Mouse (Mus musculus): ENCODE results near the gene Bloc1s6. TPM values are rescaled to one million over a fixed set of nuclear protein-coding genes. Genes with fewer than 3 reads are reported as not detected.

Gene Bloc1s6
- total RNA-seq, 4 experiments from 2014 or later = 27.0 to 39.2 (median 29.5) TPM

DNA sequence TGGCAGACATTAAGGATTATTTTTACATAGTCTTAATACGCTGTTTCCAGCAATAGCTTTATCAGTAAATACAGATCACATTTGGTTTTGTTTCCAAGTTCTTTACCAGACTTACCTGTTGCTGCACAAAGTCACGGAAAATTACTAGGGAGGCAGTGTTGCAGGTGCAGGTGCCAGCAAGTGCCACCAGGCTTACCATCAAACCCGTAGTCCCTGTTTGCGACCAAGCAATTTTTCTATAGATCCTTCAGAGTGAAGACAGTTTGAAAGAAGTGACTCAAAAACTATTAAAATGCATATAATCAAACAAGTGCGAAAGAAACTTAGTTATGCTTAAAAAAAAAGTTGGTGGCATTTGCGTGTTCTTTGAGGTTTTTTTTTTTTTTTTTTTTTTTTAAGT lies 26.2 kb downstream of the Bloc1s6 start:
- DNase-seq (ENCODE audit: low spot score in 2 of 2) = no peak

DNA sequence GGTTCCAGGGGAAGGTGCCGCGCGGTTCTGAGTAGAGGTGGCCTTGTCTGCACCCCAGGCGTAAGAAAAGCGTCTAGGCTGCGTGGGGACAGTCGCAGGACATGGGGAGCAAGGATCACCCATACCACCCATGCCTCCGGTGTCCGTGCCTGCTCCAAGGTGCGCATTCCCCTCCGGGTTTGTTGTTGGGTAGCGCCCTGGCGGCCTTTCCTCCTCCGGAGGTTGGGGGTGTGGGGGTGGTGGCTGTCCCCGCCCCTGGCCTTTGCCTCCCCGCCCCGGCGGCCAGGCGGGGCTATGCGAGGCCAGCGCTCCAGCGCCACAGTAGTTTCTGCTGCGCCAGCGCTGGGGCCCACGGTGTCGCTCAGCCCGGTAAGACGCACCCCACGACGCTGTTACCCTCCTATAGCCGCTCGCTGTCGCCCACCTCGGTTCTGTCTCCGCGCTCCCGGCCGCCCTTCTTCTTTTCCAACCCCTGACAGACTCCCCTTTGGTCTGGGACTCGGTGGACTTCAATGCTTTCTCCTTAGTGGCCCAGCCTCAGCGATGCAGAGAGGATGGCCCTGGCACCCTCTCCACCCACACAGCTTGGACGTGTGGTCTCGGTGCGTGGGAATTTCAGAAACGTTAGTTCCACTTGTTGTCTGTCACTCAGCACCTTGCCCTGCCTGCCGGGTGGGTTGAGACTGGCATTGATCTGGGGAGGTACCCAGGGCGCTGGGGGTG lies 26.9 kb downstream of the Bloc1s6 start, which contains the start of gene Sqor:
TSS of gene Sqor (plus strand) at position 167 of the 723 bp plus-strand sequence.
- DNase-seq (ENCODE audit: low spot score in 2 of 2) = peak; percentile 8 to 13

DNA sequence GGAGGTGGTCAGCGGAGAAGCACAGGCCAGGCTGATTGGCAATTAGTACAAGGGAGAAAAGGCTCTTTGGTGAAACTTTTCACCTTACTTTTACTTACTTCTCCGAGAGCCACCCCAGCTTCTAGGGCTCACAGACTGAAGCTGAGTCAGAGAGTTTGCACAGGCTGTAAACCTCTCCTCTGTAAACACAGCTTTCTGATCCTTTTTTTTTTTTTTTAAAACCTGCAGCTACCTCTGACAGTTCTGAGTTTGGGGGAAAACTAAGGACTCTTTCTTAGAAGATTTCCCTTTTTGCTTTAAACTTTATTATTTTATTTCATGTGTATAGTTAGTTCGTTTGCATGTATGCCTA lies 27.5 kb downstream of the Bloc1s6 start:
- no peak for DNase-seq (ENCODE audit: low spot score in 2 of 2)

DNA sequence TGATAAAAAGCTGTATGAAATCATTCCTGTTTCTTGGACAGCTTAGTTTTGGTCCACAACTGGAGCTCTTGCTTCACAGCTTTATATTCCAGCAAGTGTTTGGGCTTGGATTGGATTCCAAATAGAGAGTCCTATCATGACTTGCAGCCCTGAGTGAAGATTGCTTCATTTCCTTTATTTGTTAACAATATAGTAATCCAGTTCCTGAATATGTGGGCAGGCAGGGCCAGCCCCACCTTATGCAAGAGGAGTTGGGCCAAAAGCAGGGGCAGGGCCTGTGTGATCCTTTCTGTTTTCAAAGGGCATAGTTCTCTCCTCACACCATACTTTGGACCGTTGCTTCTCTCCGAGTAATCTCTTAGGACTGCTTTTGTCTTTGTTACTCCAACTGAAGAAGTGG lies 32.7 kb downstream of the Bloc1s6 start:
- DNase-seq (ENCODE audit: low spot score in 2 of 2) = no peak

DNA sequence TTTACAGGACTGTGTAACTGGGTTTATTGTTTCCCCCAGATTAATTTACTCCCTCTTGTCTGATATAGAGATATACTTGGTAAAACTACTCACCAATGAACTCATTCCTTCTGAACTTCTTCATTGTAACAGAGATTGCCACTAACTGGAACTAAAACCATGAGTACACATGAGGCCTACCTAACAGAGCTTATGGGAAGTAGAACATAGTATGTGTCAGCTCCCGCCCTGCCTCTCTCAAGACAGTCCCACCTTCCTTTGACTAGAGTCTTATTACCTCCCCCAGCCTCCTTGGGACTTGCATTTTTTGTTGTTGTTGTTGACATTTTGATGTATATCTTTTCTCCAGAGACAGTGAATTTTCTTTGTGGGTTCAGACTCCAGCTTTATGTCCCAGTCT lies 34.6 kb downstream of the Bloc1s6 start:
- DNase-seq (ENCODE audit: low spot score in 2 of 2) = no peak

DNA sequence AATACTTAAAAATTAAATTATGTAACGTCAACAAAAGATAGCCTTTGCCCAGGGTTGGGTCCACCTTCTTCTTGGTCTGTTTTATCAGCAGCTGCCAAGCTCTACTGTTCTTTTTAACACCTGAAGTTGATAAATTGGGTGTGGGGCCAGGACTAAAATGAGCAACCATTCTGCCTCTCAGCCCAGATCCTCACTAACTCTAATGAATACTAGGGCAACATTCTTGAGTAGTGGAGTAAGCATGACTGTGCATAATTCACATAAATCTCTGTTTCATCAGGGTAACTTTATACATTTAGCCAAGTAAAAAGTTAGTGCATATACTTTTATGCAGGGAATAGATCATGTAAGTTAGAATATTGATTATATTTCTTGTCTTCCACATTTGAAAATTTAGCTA lies 37.2 kb downstream of the Bloc1s6 start:
- no peak for DNase-seq (ENCODE audit: low spot score in 2 of 2)

DNA sequence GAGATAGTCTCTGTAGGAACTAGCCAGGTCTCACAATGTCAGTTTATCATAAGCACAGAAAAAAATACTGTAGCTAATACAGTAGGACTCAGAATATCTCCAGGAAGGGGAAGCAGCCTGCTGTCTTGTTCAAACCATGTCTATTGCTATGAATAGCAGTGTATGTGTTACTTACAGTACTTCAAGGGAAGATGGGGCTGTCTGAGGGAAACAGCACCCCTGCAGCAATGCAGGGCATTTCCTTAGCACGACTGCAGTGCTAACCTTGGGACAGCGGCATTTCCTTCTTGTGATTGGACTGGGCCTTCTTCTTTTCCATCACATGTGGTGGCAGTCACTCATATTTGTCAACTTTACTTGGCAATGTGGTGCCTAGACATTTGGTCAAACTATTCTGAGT lies 38.5 kb downstream of the Bloc1s6 start:
- no peak for DNase-seq (ENCODE audit: low spot score in 2 of 2)

DNA sequence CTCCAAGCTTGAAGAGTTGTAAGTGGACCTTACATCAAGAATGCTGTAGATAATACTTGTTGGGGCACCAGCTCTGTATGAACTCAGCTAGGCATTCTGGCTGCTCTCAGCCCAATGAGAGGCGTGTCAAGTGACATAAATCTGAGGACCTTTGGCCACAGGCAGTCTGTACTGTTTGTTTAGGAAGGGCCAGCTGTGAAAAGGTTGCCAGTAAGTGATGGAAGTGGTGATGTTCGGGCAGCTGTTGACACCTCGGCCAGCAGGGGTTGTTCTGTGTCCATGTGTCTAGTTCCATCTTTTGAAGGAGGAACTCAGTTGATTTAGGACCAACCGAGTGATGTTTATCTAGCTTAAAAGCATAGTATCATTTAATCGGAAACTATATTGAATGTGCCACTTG lies 41.7 kb downstream of the Bloc1s6 start:
- no peak for DNase-seq (ENCODE audit: low spot score in 2 of 2)

DNA sequence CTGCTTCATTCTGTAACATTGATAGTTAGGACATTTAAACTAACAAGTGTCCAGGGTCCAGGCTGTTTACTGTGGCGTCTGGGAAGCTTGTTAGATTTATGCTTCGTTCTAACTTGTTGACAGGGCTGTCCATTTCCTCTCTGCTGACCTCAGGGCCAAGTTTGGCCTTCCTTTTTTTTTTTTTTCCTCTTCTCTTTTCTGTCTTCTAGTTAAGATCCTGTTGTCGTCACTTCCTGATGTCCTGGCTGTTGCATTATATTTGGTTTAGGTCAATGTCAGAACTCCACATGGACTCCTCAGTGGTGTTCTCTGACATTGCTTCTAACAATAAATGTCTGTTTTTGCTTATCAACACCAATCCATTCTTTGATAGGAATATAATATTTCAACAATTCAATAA lies 42.1 kb downstream of the Bloc1s6 start:
- DNase-seq (ENCODE audit: low spot score in 2 of 2) = no peak

DNA sequence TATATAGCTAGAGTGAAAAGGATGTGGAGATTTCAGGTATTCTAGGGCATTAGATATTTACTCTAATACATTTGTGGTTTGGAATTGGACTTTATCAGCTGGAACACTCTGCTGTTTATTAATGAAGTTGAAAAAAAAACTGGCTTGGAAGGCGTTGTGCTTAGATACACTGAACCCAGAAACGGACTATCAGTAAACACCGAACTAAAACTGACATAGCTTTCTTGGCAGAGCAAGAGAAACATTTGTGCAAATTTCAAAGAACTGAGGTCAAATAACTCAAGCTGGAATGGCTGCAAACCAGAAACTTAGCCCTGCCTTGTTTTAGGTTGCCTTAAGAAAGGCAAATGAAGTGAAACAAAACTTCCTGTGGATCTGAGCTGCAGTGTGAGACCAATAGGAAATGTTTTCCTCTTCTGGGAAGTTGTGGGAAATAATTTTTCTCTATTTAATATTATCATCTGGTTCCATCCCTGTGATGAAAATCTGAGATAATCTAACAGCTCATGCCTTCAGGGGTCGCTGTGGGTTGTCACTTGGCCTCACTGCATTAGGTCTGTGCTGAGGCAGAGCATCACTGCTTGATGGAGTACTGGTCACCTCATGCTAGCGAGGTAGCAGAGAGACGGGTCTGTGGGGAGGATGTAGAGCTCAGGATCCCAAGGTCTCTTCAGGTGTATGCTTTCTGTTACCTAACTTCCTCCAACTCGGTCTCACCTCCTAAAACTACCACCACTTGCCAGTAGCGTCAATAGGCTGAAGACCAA lies 43.5 kb downstream of the Bloc1s6 start:
- no peak for DNase-seq (ENCODE audit: low spot score in 2 of 2)

DNA sequence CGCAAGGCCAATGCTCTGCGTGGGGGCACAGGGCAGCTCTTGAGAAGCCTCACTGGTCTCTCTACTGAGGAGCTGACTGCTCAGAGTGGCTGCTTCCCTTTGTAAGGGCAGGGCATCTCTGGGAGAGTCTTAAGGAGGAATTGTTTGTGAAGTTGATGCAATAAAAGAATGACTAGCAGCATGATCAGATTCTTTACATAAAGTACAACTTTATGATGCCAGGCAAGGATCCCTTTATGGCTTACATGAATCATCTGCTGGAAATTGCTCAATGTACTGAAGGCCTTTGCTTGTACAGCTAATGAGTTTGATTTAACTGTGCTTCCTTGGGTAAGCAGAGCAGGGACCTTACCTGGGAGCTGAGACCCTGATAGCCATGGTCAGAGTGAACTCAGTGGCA lies 45.4 kb downstream of the Bloc1s6 start:
- DNase-seq (ENCODE audit: low spot score in 2 of 2) = no peak

DNA sequence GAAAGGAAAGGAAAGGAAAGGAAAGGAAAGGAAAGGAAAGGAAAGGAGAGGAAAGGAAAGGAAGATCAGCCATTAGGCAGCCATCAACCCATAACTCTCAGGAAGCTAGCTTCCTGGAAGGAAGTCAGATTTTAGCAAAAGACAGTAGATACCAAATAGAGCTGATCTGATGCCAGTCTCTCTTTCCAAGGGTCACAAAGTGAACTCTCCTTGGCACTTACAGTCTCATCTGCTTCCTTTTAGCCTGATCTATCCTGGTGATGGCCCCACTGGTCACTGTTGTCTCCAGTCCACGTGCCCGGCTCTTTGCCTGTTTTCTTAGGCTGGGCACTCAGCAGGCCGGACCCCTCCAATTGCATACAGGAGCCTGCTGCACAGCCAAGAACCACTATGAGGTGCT lies 46.4 kb downstream of the Bloc1s6 start:
- no peak for DNase-seq (ENCODE audit: low spot score in 2 of 2)

DNA sequence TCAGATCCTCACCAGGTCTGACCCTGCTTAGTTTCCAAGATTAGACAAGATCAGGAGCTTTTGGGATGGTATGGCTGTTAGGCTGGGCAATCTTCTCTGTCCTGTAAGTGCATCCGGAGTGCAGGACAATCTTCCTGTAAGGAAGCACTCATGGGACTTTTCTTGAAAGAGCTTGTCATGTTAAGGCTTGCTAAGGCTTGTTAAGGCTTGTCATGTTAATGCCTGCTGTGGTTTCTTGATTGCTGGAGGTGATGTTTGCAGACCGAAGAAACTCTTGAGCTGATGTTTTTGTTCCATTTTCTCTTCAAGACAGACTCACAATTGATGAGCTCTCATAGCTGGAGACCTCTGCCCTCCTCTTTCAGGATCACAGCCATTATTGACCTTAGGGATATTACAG lies 47.9 kb downstream of the Bloc1s6 start:
- DNase-seq (ENCODE audit: low spot score in 2 of 2) = no peak

DNA sequence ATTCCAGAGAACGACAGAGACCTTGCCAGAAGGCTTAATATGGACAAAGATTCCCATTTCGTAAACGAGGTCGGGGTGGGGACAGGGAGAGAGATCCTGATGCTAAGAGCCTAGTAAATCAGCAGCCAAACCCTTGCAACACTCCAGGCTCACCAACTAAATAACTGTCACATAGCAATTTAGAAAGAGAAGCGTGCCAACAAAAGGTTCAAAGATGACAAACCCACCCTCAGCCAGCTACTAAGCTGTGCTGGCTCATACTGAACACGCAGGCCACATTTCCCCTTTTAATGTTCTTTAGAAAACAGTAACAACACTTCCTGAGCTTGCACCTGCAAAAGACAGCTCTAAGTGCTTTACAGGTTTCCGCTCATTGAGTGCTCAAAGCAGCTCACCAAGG lies 51.0 kb downstream of the Bloc1s6 start:
- DNase-seq (ENCODE audit: low spot score in 2 of 2) = no peak

DNA sequence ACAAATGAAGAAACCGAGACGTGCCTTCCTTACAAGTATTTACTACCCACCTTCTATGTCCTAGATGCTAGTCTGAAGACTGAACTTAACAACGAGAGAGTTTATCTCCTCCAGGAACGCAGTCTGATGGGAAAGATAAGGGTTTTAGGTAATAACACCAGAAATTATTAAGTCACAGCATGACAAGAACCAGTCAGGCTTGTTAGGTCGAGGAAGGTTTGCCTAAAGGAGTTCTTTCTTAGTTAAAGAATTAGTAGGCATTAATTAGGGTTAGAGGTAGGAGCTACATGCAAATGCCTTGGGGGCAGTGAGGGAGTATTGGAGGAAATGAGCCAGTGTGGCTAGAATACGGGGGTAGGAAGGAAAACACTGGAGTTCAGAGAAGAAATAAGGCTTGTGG lies 51.4 kb downstream of the Bloc1s6 start:
- DNase-seq (ENCODE audit: low spot score in 2 of 2) = no peak

Other genes starting within 250 kb of the Bloc1s6 start
- 100 to 1,000 TPM in 3 of 4 experiments, 10 to 100 TPM in 1; 97.7 to 112 (median 104) TPM for gene Gatm, start 127.2 kb upstream of the Bloc1s6 start, total RNA-seq (2022)
- 1 to 10 TPM in 1 of 4 experiments, under 1 TPM in 1, not detected in 2; 0.65 to 1.0 TPM for gene AA467197, start 101.5 kb upstream of the Bloc1s6 start, total RNA-seq (2022)
- 10 to 100 TPM; 40.4 to 51.6 (median 45.3) TPM for gene Slc30a4, start 35.8 kb upstream of the Bloc1s6 start, total RNA-seq (2022)
- gene Sqor, start 26.7 kb downstream of the Bloc1s6 start, total RNA-seq (2022) = 1 to 10 TPM; 5.3 to 7.8 (median 7.5) TPM

Data from left cerebral cortex, adult 8-10 months (tissue).